Mouse (Mus musculus): Measurements from ENCODE around the gene Tubb1. TPM values are rescaled to one million over a fixed set of nuclear protein-coding genes. Genes with fewer than 3 reads are reported as not detected.

Gene Tubb1
- total and polyA plus RNA-seq, 3 experiments: 0.05 TPM; not detected in 2

GRCm38 (mm10) chr2:174470333-174470732, 19.8 kb downstream of the Tubb1 start:
- DNase-seq (ENCODE audit: low spot score): peak; percentile 74
- Histone ChIP-seq H3K9me3 (replicated peaks) (no peaks in the 10 kb centered on the region), H3K4me3 (ENCODE audit: low read depth, low read length) (peak overlapping the region; percentile 40; the same call in 1 of the 2 replicates), H3K4me1 (ENCODE audit: insufficient read depth, low read depth, low read length) (peaks cover 66% of the 10 kb centered on the region), H3K36me3 (replicated peaks) (peaks cover 65% of the 10 kb centered on the region), H3K27me3 (ENCODE audit: insufficient read depth, low read length) (no peaks in the 10 kb centered on the region)
- TF ChIP-seq POLR2AphosphoS5 (IDR thresholded peaks at IDR 0.05; ENCODE audit: insufficient replicate concordance, low read depth, low read length) (no peak), GATA1 (IDR thresholded peaks at IDR 0.05; ENCODE audit: borderline replicate concordance, low read length) (no peak), TAL1 (conservative IDR thresholded peaks at IDR 0.05; ENCODE audit: low read depth, low read length) (peak; percentile 53), GATA2 (IDR thresholded peaks at IDR 0.05; ENCODE audit: borderline replicate concordance, low read depth, low read length) (no peak), CTCF (IDR thresholded peaks at IDR 0.05; ENCODE audit: low read depth, low read length) (no peak)
- ATAC-seq (ENCODE audit: extremely low read depth, insufficient number of reproducible peaks, low FRiP score, poor library complexity, severe bottlenecking): peak; percentile 77

- H3K9me3 ChIP-seq (replicated peaks): no peaks in the 10 kb centered on the region
- peak overlapping the region; percentile 62; the same call in 1 of the 2 replicates for H3K4me3 ChIP-seq (ENCODE audit: low read depth, low read length)
- H3K36me3 ChIP-seq (replicated peaks): peaks cover 60% of the 10 kb centered on the region
- no peaks in the 10 kb centered on the region for H3K27me3 ChIP-seq (ENCODE audit: insufficient read depth, low read length)
- no peak for TF ChIP-seq TAL1 (conservative IDR thresholded peaks at IDR 0.05; ENCODE audit: low read depth, low read length)
- TF ChIP-seq GATA2 (IDR thresholded peaks at IDR 0.05; ENCODE audit: borderline replicate concordance, low read depth, low read length): no peak
- no peak for TF ChIP-seq GATA1 (IDR thresholded peaks at IDR 0.05; ENCODE audit: borderline replicate concordance, low read length)
- TF ChIP-seq POLR2AphosphoS5 (IDR thresholded peaks at IDR 0.05; ENCODE audit: insufficient replicate concordance, low read depth, low read length): no peak
- no peak for ATAC-seq (ENCODE audit: extremely low read depth, insufficient number of reproducible peaks, low FRiP score, poor library complexity, severe bottlenecking)
- DNase-seq (ENCODE audit: low spot score): no peak
- H3K4me1 ChIP-seq (ENCODE audit: insufficient read depth, low read depth, low read length): peaks cover 63% of the 10 kb centered on the region
Measured at GRCm38 (mm10) chr2:174470786-174471405, 20.4 kb downstream of the Tubb1 start.

GRCm38 (mm10) chr2:174472407-174472806, 21.9 kb downstream of the Tubb1 start:
- peak overlapping the region; percentile 80 for H3K4me3 ChIP-seq (ENCODE audit: low read depth, low read length)
- H3K27me3 ChIP-seq (ENCODE audit: insufficient read depth, low read length): peaks cover 3% of the 10 kb centered on the region; the same call in 1 of the 2 replicates
- peaks cover 45% of the 10 kb centered on the region for H3K36me3 ChIP-seq (replicated peaks)
- ATAC-seq (ENCODE audit: extremely low read depth, insufficient number of reproducible peaks, low FRiP score, poor library complexity, severe bottlenecking): no peak
- no peaks in the 10 kb centered on the region for H3K9me3 ChIP-seq (replicated peaks)
- DNase-seq (ENCODE audit: low spot score): peak; percentile 38
- no peak for TF ChIP-seq CTCF (IDR thresholded peaks at IDR 0.05; ENCODE audit: low read depth, low read length)
- TF ChIP-seq POLR2AphosphoS5 (IDR thresholded peaks at IDR 0.05; ENCODE audit: insufficient replicate concordance, low read depth, low read length): no peak
- TF ChIP-seq TAL1 (conservative IDR thresholded peaks at IDR 0.05; ENCODE audit: low read depth, low read length): no peak
- no peak for TF ChIP-seq GATA1 (IDR thresholded peaks at IDR 0.05; ENCODE audit: borderline replicate concordance, low read length)
- no peak for TF ChIP-seq GATA2 (IDR thresholded peaks at IDR 0.05; ENCODE audit: borderline replicate concordance, low read depth, low read length)
- H3K4me1 ChIP-seq (ENCODE audit: insufficient read depth, low read depth, low read length): peaks cover 55% of the 10 kb centered on the region

DNA sequence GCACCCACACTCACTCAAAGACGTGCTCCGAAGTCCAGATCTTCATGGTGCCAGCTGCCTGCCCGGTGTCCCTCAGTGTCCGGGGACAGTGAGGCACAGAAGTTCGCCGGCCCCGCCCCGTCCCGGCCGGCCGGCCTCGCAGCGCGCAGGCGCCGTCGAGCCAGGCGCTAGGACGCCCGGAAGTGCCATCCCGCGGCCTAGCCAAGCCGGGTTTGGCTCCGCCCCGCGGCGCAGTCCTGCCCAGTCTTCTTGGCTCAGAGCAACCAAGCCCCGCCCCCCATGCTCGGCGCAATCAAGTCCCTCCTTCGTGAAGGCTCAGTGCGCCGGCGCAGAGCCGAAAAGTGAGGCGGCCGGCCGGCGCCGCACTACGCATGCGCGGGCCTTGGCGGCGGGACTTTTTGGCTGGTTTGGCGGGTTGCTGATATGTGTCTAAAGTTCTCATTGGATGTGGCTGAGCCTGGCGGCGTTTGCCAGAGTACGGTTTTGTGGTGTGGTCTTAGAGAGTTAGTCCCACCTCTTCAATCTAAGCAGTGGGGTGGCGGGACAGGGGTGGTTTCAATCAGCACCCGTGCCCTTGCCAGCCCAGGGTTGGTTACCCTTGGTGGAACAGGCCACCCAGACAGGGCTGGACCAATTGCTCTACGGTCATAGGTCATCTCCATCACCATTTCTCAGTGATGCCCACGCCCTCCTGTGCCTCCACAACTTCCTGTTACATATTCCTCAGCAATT, 22.5 kb downstream of the Tubb1 start, which contains the start of gene Prelid3b:
TSS of gene Prelid3b (minus strand) at position 264 of the 732 bp plus-strand sequence.
- Histone ChIP-seq H3K4me1 (ENCODE audit: insufficient read depth, low read depth, low read length) (peaks cover 54% of the 10 kb centered on the region), H3K36me3 (replicated peaks) (peaks cover 39% of the 10 kb centered on the region)
- peak; percentile 72 for ATAC-seq (ENCODE audit: extremely low read depth, insufficient number of reproducible peaks, low FRiP score, poor library complexity, severe bottlenecking)

DNA sequence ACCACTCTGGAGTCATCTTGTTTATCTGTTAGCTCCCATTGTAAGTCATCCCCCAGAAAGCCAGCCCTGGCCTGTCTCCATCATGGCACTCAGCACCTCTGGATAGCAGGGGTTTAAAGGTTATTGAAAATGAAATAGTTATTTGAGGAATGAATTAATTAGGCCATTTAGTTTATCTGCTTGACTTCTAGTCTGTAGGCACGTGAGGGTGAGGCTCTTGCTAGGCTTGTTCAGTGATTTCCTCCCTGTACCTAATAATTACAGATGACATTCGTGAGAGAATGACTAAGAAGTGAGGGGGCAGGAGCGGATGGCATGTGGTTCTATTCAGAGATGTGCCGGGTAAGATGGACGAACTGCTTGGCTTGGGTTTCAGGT, 23.0 kb downstream of the Tubb1 start:
- Histone ChIP-seq H3K4me1 (ENCODE audit: insufficient read depth, low read depth, low read length) (peaks cover 48% of the 10 kb centered on the region), H3K4me3 (ENCODE audit: low read depth, low read length) (peak overlapping the region; percentile 80), H3K27me3 (ENCODE audit: insufficient read depth, low read length) (peaks cover 4% of the 10 kb centered on the region; the same call in 1 of the 2 replicates), H3K9me3 (replicated peaks) (no peaks in the 10 kb centered on the region), H3K36me3 (replicated peaks) (peaks cover 34% of the 10 kb centered on the region)
- ATAC-seq (ENCODE audit: extremely low read depth, insufficient number of reproducible peaks, low FRiP score, poor library complexity, severe bottlenecking) (no peak), DNase-seq (ENCODE audit: low spot score) (no peak)
- TF ChIP-seq GATA2 (IDR thresholded peaks at IDR 0.05; ENCODE audit: borderline replicate concordance, low read depth, low read length) (no peak), POLR2AphosphoS5 (IDR thresholded peaks at IDR 0.05; ENCODE audit: insufficient replicate concordance, low read depth, low read length) (no peak), CTCF (IDR thresholded peaks at IDR 0.05; ENCODE audit: low read depth, low read length) (no peak), GATA1 (IDR thresholded peaks at IDR 0.05; ENCODE audit: borderline replicate concordance, low read length) (no peak), TAL1 (conservative IDR thresholded peaks at IDR 0.05; ENCODE audit: low read depth, low read length) (no peak)

More for the DNA sequence above, 22.5 kb downstream of the Tubb1 start, which contains the start of gene Prelid3b:
- Histone ChIP-seq H3K9me3 (replicated peaks) (no peaks in the 10 kb centered on the region), H3K4me3 (ENCODE audit: low read depth, low read length) (peak within 1 kb of the TSS; percentile 80), H3K27me3 (ENCODE audit: insufficient read depth, low read length) (peaks cover 4% of the 10 kb centered on the region; the same call in 1 of the 2 replicates)
- TF ChIP-seq POLR2AphosphoS5 (IDR thresholded peaks at IDR 0.05; ENCODE audit: insufficient replicate concordance, low read depth, low read length): no peak
- TF ChIP-seq TAL1 (conservative IDR thresholded peaks at IDR 0.05; ENCODE audit: low read depth, low read length): no peak
- TF ChIP-seq GATA2 (IDR thresholded peaks at IDR 0.05; ENCODE audit: borderline replicate concordance, low read depth, low read length): no peak
- no peak for TF ChIP-seq GATA1 (IDR thresholded peaks at IDR 0.05; ENCODE audit: borderline replicate concordance, low read length)
- TF ChIP-seq CTCF (IDR thresholded peaks at IDR 0.05; ENCODE audit: low read depth, low read length): no peak
- peak; percentile 97 for DNase-seq (ENCODE audit: low spot score)
